ENCODE assay signal across 27 mouse cellular contexts in the genomic region with DNA sequence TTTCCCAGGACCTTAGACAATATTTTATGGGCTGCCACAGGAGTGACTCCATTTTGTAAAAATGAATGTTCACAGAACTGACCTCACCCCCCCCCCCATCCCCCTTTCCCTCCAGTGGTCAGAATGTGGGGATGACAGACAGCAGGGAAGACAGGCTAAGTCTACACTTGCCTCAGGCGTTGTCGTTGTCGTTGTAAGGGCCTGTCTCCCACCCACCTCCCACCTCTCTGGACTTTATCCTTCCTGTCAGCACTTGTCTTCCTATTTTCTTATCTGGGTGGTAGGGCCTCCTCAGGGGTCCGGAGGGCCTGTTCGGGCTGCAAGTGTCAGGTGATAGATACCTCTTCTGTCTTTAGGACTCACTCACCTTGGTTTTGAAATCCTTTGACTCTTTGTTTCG. TPM values are rescaled to one million over a fixed set of nuclear protein-coding genes. Genes with fewer than 3 reads are reported as not detected.
DNase-seq lines count a peak whose midpoint lies in the region; ATAC-seq and TF ChIP-seq lines count a peak whose summit lies in the region.
"Had no signal": no experiment of that assay in that cellular context is flagged by ENCODE, and none has a peak within 500 bp of the region (broad histone marks: within the 10 kb centered on the region; RNA-seq: fewer than 3 reads in every experiment).

No protein-coding gene starts in this region.

- no peak for ATAC-seq in forebrain, embryonic 13.5 days
- ATAC-seq in heart, embryonic 15.5 days (replicated peaks; ENCODE audit: insufficient number of reproducible peaks, insufficient read depth, low FRiP score, low read depth) = no peak
- no peak for ATAC-seq in limb, embryonic 11.5 days (ENCODE audit: insufficient number of reproducible peaks, low FRiP score, low TSS enrichment, low read depth)
- ATAC-seq: activated CD4-positive, CD25-positive, alpha-beta regulatory T cell, adult 4 months; inflammation-experienced regulatory T-cells, adult 6 months; liver, postnatal 0 days; lung, postnatal 0 days had no signal

- H3K9me3 ChIP-seq in forebrain, embryonic 10.5 days = no peaks in the 10 kb centered on the region; the same call in 1 of the 2 replicates
- H3K9me3 ChIP-seq in forebrain, embryonic 13.5 days (replicated peaks) = no peaks in the 10 kb centered on the region
- H3K9me3 ChIP-seq in heart, embryonic 15.5 days (replicated peaks) = no peaks in the 10 kb centered on the region
- no peaks in the 10 kb centered on the region for H3K9me3 ChIP-seq in embryonic facial prominence, embryonic 10.5 days
- H3K9me3 ChIP-seq in limb, embryonic 11.5 days (ENCODE audit: control insufficient read depth, low read length) = no peaks in the 10 kb centered on the region
- H3K9me3 ChIP-seq: hindbrain, embryonic 13.5 days had no signal

- no peaks in the 10 kb centered on the region for H3K27me3 ChIP-seq in forebrain, embryonic 10.5 days (ENCODE audit: poor library complexity, severe bottlenecking)
- no peaks in the 10 kb centered on the region for H3K27me3 ChIP-seq in forebrain, embryonic 13.5 days
- no peaks in the 10 kb centered on the region for H3K27me3 ChIP-seq in heart, embryonic 15.5 days
- H3K27me3 ChIP-seq in embryonic facial prominence, embryonic 10.5 days (replicated peaks; ENCODE audit: low read depth, poor library complexity, severe bottlenecking) = no peaks in the 10 kb centered on the region
- H3K27me3 ChIP-seq in limb, embryonic 11.5 days (ENCODE audit: control insufficient read depth, insufficient read depth, low read length) = no peaks in the 10 kb centered on the region
- H3K27me3 ChIP-seq: hindbrain, embryonic 13.5 days had no signal

- H3K4me3 ChIP-seq in forebrain, embryonic 10.5 days = no peak overlapping the region
- no peak overlapping the region for H3K4me3 ChIP-seq in forebrain, embryonic 13.5 days
- no peak overlapping the region for H3K4me3 ChIP-seq in heart, embryonic 15.5 days
- H3K4me3 ChIP-seq in embryonic facial prominence, embryonic 10.5 days = no peak overlapping the region
- no peak overlapping the region for H3K4me3 ChIP-seq in limb, embryonic 11.5 days (ENCODE audit: low read depth, low read length)
- H3K4me3 ChIP-seq in layer of hippocampus, adult 2 months = no peak overlapping the region
- H3K4me3 ChIP-seq: heart, adult 2 months; hindbrain, embryonic 13.5 days had no signal

- peak overlapping the region; percentile 92 for H3K27ac ChIP-seq in forebrain, embryonic 10.5 days
- H3K27ac ChIP-seq in forebrain, embryonic 13.5 days = no peak overlapping the region
- peak overlapping the region; percentile 56; the same call in 1 of the 2 replicates for H3K27ac ChIP-seq in heart, embryonic 15.5 days
- peak overlapping the region; percentile 87 for H3K27ac ChIP-seq in embryonic facial prominence, embryonic 10.5 days (replicated peaks)
- H3K27ac ChIP-seq in limb, embryonic 11.5 days (replicated peaks; ENCODE audit: low read depth, low read length) = peak overlapping the region; percentile 96
- H3K27ac ChIP-seq in layer of hippocampus, adult 2 months = no peak overlapping the region
- H3K27ac ChIP-seq: heart, adult 2 months; hindbrain, embryonic 13.5 days; macrophage had no signal

- H3K9ac ChIP-seq in forebrain, embryonic 13.5 days = no peak overlapping the region
- no peak overlapping the region for H3K9ac ChIP-seq in heart, embryonic 15.5 days
- no peak overlapping the region; the same call in 1 of the 2 replicates for H3K9ac ChIP-seq in limb, embryonic 11.5 days (ENCODE audit: low read length)
- H3K9ac ChIP-seq: hindbrain, embryonic 13.5 days; liver, postnatal 0 days had no signal

- no peaks in the 10 kb centered on the region for H3K36me3 ChIP-seq in forebrain, embryonic 10.5 days (replicated peaks)
- H3K36me3 ChIP-seq in forebrain, embryonic 13.5 days (ENCODE audit: poor library complexity, severe bottlenecking) = no peaks in the 10 kb centered on the region
- H3K36me3 ChIP-seq in heart, embryonic 15.5 days = no peaks in the 10 kb centered on the region
- H3K36me3 ChIP-seq in embryonic facial prominence, embryonic 10.5 days (replicated peaks) = no peaks in the 10 kb centered on the region
- no peaks in the 10 kb centered on the region for H3K36me3 ChIP-seq in limb, embryonic 11.5 days (ENCODE audit: control insufficient read depth, insufficient read depth, low read length)
- H3K36me3 ChIP-seq: hindbrain, embryonic 13.5 days had no signal

- intact Hi-C loops in heart, postnatal 25 days (cut with DNase I) = no loop called here
- intact Hi-C loops in left cerebral cortex, postnatal 4 days (cut with DNase I) = loop anchor here (10.0 kb wide), 1 partner anchor 67 kb away; no protein-coding TSS in a partner anchor

- H3K4me1 ChIP-seq in forebrain, embryonic 10.5 days = peaks cover 77% of the 10 kb centered on the region
- peaks cover 29% of the 10 kb centered on the region for H3K4me1 ChIP-seq in forebrain, embryonic 13.5 days
- peaks cover 34% of the 10 kb centered on the region for H3K4me1 ChIP-seq in heart, embryonic 15.5 days (replicated peaks)
- peaks cover 94% of the 10 kb centered on the region for H3K4me1 ChIP-seq in embryonic facial prominence, embryonic 10.5 days
- peaks cover 63% of the 10 kb centered on the region for H3K4me1 ChIP-seq in limb, embryonic 11.5 days (ENCODE audit: control insufficient read depth, insufficient read depth, low read length)

- no peak for TF ChIP-seq CTCF in layer of hippocampus, adult 2 months (conservative IDR thresholded peaks at IDR 0.05)

- DNase-seq in forebrain, embryonic 10.5 days (ENCODE audit: extremely low spot score, low spot score) = no peak
- DNase-seq in heart, postnatal 25 days (ENCODE audit: low spot score) = no peak
- DNase-seq in embryonic facial prominence, embryonic 10.5 days (ENCODE audit: low spot score) = peak; percentile 32
- no peak for DNase-seq in limb, embryonic 11.5 days (ENCODE audit: low spot score)
- DNase-seq in layer of hippocampus, adult 2 months (ENCODE audit: low spot score in 2 of 2) = no peak
- no peak for DNase-seq in left cerebral cortex, postnatal 4 days
- DNase-seq: adrenal gland, postnatal 10 days; cerebellum, adult 18-20 months; cerebellum, postnatal 14 days; gastrocnemius, postnatal 36 days; heart, adult 2 months; kidney, adult 18-20 months; kidney, postnatal 14 days; liver, postnatal 0 days had no signal

- WGBS in forebrain, embryonic 10.5 days = 81% methylated on average over 6 of the region's 6 CpGs
- WGBS in forebrain, embryonic 13.5 days = 81% methylated on average over 6 of the region's 6 CpGs
- 21% methylated on average over 6 of the region's 6 CpGs for WGBS in heart, embryonic 15.5 days
- 51% methylated on average over 6 of the region's 6 CpGs for WGBS in embryonic facial prominence, embryonic 10.5 days
- 26% methylated on average over 6 of the region's 6 CpGs for WGBS in limb, embryonic 11.5 days

- H3K4me2 ChIP-seq in forebrain, embryonic 13.5 days = no peak overlapping the region
- no peak overlapping the region for H3K4me2 ChIP-seq in heart, embryonic 15.5 days
- H3K4me2 ChIP-seq in limb, embryonic 11.5 days (ENCODE audit: low read depth, severe bottlenecking) = no peak overlapping the region
- H3K4me2 ChIP-seq: hindbrain, embryonic 13.5 days; liver, embryonic 11.5 days had no signal

RNA-seq across cellular contexts. Expression of gene Cpa2, which starts 0.9 kb away (rescaled TPM):
- polyA plus RNA-seq in forebrain, embryonic 10.5 days (2016; fragmentation: Nextera tagmentation; extraction: Ambion mirVana) = 11.9 and 15.6 TPM in 2 replicates
- 4.1 and 5.2 TPM in 2 replicates for polyA plus RNA-seq in forebrain, embryonic 13.5 days (2015; fragmentation: Nextera tagmentation; extraction: Ambion mirVana)
- polyA plus RNA-seq in heart, embryonic 15.5 days (2015; fragmentation: Nextera tagmentation; extraction: Ambion mirVana) = 2.1 and 3.9 TPM in 2 replicates
- total RNA-seq in heart, postnatal 25 days (2021) = not detected
- polyA plus RNA-seq in embryonic facial prominence, embryonic 10.5 days (2016; fragmentation: Nextera tagmentation; extraction: Ambion mirVana) = 18.9 and 22.0 TPM in 2 replicates
- 89.6 and 94.4 TPM in 2 replicates for polyA plus RNA-seq in limb, embryonic 11.5 days (2014; fragmentation: Nextera tagmentation; extraction: Ambion mirVana)
- under 1 TPM in 1 of 2 experiments, not detected in 1; 0.64 TPM for total RNA-seq in layer of hippocampus, adult 2 months (2021)
- total RNA-seq in left cerebral cortex, postnatal 4 days (2021) = 1 to 10 TPM; 4.2 to 4.7 TPM
- total RNA-seq: gastrocnemius, adult 18-20 months; gastrocnemius, postnatal 36 days; heart, adult 2 months had no signal

RNA-seq across cellular contexts. Expression of gene Cpa4, which starts 25.9 kb away (rescaled TPM):
- polyA plus RNA-seq in forebrain, embryonic 10.5 days (2016; fragmentation: Nextera tagmentation; extraction: Ambion mirVana) = 2.9 and 3.4 TPM in 2 replicates
- 3.4 and 3.6 TPM in 2 replicates for polyA plus RNA-seq in forebrain, embryonic 13.5 days (2015; fragmentation: Nextera tagmentation; extraction: Ambion mirVana)
- 1.6 and 2.4 TPM in 2 replicates for polyA plus RNA-seq in heart, embryonic 15.5 days (2015; fragmentation: Nextera tagmentation; extraction: Ambion mirVana)
- not detected for total RNA-seq in heart, postnatal 25 days (2021)
- 0.85 and 1.1 TPM in 2 replicates for polyA plus RNA-seq in embryonic facial prominence, embryonic 10.5 days (2016; fragmentation: Nextera tagmentation; extraction: Ambion mirVana)
- polyA plus RNA-seq in limb, embryonic 11.5 days (2014; fragmentation: Nextera tagmentation; extraction: Ambion mirVana) = 1.6 and 1.7 TPM in 2 replicates
- not detected for total RNA-seq in layer of hippocampus, adult 2 months (2021)
- total RNA-seq in left cerebral cortex, postnatal 4 days (2021) = under 1 TPM in 1 of 2 experiments, not detected in 1; 0.24 TPM
- total RNA-seq: gastrocnemius, adult 18-20 months; gastrocnemius, postnatal 36 days; heart, adult 2 months had no signal
- polyA plus RNA-seq: heart, adult 2 months; inflammation-experienced regulatory T-cells, adult 6 months; liver, postnatal 0 days; macrophage; spleen, adult 2 months; urinary bladder, adult 2 months had no signal

RNA-seq across cellular contexts. Expression of gene Ssmem1, which starts 32.6 kb away (rescaled TPM):
- 0.16 and 0.34 TPM in 2 replicates for polyA plus RNA-seq in forebrain, embryonic 10.5 days (2016; fragmentation: Nextera tagmentation; extraction: Ambion mirVana)
- polyA plus RNA-seq in forebrain, embryonic 13.5 days (2015; fragmentation: Nextera tagmentation; extraction: Ambion mirVana) = 0.26 TPM in 1 of 2 replicates, not detected in the other
- 0.14 TPM in 1 of 2 replicates, not detected in the other for polyA plus RNA-seq in heart, embryonic 15.5 days (2015; fragmentation: Nextera tagmentation; extraction: Ambion mirVana)
- under 1 TPM in 1 of 2 experiments, not detected in 1; 0.25 TPM for total RNA-seq in heart, postnatal 25 days (2021)
- 0.19 and 0.40 TPM in 2 replicates for polyA plus RNA-seq in embryonic facial prominence, embryonic 10.5 days (2016; fragmentation: Nextera tagmentation; extraction: Ambion mirVana)
- polyA plus RNA-seq in limb, embryonic 11.5 days (2014; fragmentation: Nextera tagmentation; extraction: Ambion mirVana) = 0.17 and 0.28 TPM in 2 replicates
- total RNA-seq in layer of hippocampus, adult 2 months (2021) = 1 to 10 TPM in 1 of 2 experiments, under 1 TPM in 1; 0.32 to 1.3 TPM
- total RNA-seq in left cerebral cortex, postnatal 4 days (2021) = 1 to 10 TPM in 1 of 2 experiments, under 1 TPM in 1; 0.56 to 1.2 TPM
- total RNA-seq: gastrocnemius, adult 18-20 months; heart, adult 2 months; midbrain, postnatal 0 days had no signal
- polyA plus RNA-seq: activated CD4-positive, CD25-positive, alpha-beta regulatory T cell, adult 4 months; forebrain, embryonic 11.5 days; inflammation-experienced regulatory T-cells, adult 6 months; liver, embryonic 11.5 days; liver, postnatal 0 days; lung, postnatal 0 days; macrophage; spleen, adult 2 months had no signal

RNA-seq across cellular contexts. Expression of gene Tmem209, which starts 32.7 kb away (rescaled TPM):
- 54.3 and 56.6 TPM in 2 replicates for polyA plus RNA-seq in forebrain, embryonic 10.5 days (2016; fragmentation: Nextera tagmentation; extraction: Ambion mirVana)
- 37.6 and 41.4 TPM in 2 replicates for polyA plus RNA-seq in forebrain, embryonic 13.5 days (2015; fragmentation: Nextera tagmentation; extraction: Ambion mirVana)
- polyA plus RNA-seq in heart, embryonic 15.5 days (2015; fragmentation: Nextera tagmentation; extraction: Ambion mirVana) = 19.8 and 26.5 TPM in 2 replicates
- 1 to 10 TPM; 7.5 TPM for total RNA-seq in heart, postnatal 25 days (2021)
- 41.3 and 45.7 TPM in 2 replicates for polyA plus RNA-seq in embryonic facial prominence, embryonic 10.5 days (2016; fragmentation: Nextera tagmentation; extraction: Ambion mirVana)
- 44.5 and 50.0 TPM in 2 replicates for polyA plus RNA-seq in limb, embryonic 11.5 days (2014; fragmentation: Nextera tagmentation; extraction: Ambion mirVana)
- 10 to 100 TPM; 19.5 to 23.0 TPM for total RNA-seq in layer of hippocampus, adult 2 months (2021)
- 10 to 100 TPM; 17.7 to 19.7 TPM for total RNA-seq in left cerebral cortex, postnatal 4 days (2021)

Comparison
In these comparisons a context has a peak if more than half of its experiments do, and no peak if none do; other contexts are left out.
1. H3K27ac ChIP-seq: peak in forebrain, embryonic 10.5 days (single experiment), heart, embryonic 15.5 days (single experiment), embryonic facial prominence, embryonic 10.5 days (single experiment) and limb, embryonic 11.5 days (single experiment); none in forebrain, embryonic 13.5 days (single experiment) and layer of hippocampus, adult 2 months (single experiment).